Mouse (Mus musculus) liver, postnatal 0 days (tissue): Measurements from ENCODE around the gene Tiam1.

Experiments used
- CTCF ChIP-seq: sonication (generic); IDR thresholded peaks from 2 replicates; pipeline ENCODE4 v1.5.1; 2016; ENCODE audit warnings: antibody characterized with exemption, low read depth
- EP300 ChIP-seq: IDR thresholded peaks from 2 replicates; pipeline ENCODE4 v1.6.1; 2016; ENCODE audit warnings: antibody characterized with exemption, low read depth, mild to moderate bottlenecking

- no peak for TF ChIP-seq EP300
- no peak for TF ChIP-seq CTCF
Measured at GRCm38 (mm10) chr16:90142574-90143415, 774 bp downstream of the Tiam1 start.
